Mouse (Mus musculus) liver, embryonic 14.5 days (tissue): ENCODE measurements at regions not wholly inside any gene's neighbourhood (a gene's known extent, or its start where the extent isn't known, plus 50 kb on each side); places are given as distances from the start of the nearest gene placed in this dataset.

Experiments used
- CTCF ChIP-seq: IDR thresholded peaks from 2 replicates; pipeline ENCODE4 v1.5.1; 2016; ENCODE audit warnings: antibody characterized with exemption, low read depth, control low read depth
- EP300 ChIP-seq: IDR thresholded peaks from 2 replicates; pipeline ENCODE4 v1.6.1; 2016; ENCODE audit warnings: antibody characterized with exemption, low read depth

- no peak for TF ChIP-seq CTCF
- no peak for TF ChIP-seq EP300
Measured at GRCm38 (mm10) chr17:87519454-87519853, 72.7 kb upstream of the Calm2 start.
